Mouse (Mus musculus) intestine, embryonic 16.5 days (tissue): ENCODE data around the gene Vmn1r221. TPM values are rescaled to one million over a fixed set of nuclear protein-coding genes. Genes with fewer than 3 reads are reported as not detected.
"Not testable (repeated sequence)": the region's sequence is repeated elsewhere in the genome, so short reads cannot be mapped to it uniquely, and the experiment has no call there.

ENCODE experiments used
- ATAC-seq: fragments of 200-750 bp; cut with Nextera tagmentation; 2 replicates; pipeline ENCODE4 v1.8.0; 2017; ENCODE audit warnings: moderate TSS enrichment, moderate library complexity
- H3K27ac ChIP-seq: fragments of 300-500 bp; sonication (generic); 2 replicates; pipeline ENCODE4 v1.5.1; 2014; ENCODE audit warnings: mild to moderate bottlenecking, low read length
- H3K27me3 ChIP-seq: fragments of 300-500 bp; sonication (generic); replicated peaks from 2 replicates; pipeline ENCODE4 v1.6.1; 2014; ENCODE audit warnings: low read length, control low read depth, mixed read lengths; ENCODE audit not compliant: control insufficient read depth, insufficient read depth
- H3K36me3 ChIP-seq: fragments of 300-500 bp; sonication (generic); 2 replicates; pipeline ENCODE4 v1.6.1; 2014; ENCODE audit warnings: low read length, control low read depth; ENCODE audit not compliant: control insufficient read depth, insufficient read depth
- H3K4me1 ChIP-seq: fragments of 300-500 bp; sonication (generic); 2 replicates; pipeline ENCODE4 v1.6.1; 2014; ENCODE audit warnings: low read length, control low read depth, mixed read lengths; ENCODE audit not compliant: control insufficient read depth, insufficient read depth
- H3K4me2 ChIP-seq: fragments of 300-500 bp; sonication (generic); 2 replicates; pipeline ENCODE4 v1.6.1; 2014; ENCODE audit warnings: low read depth, low read length, control low read depth
- H3K4me3 ChIP-seq: fragments of 300-500 bp; sonication (generic); 2 replicates; pipeline ENCODE4 v1.5.1; 2014; ENCODE audit warnings: mild to moderate bottlenecking, low read length
- H3K9ac ChIP-seq: fragments of 300-500 bp; sonication (generic); 2 replicates; pipeline ENCODE4 v1.6.1; 2014; ENCODE audit warnings: low read depth, low read length
- H3K9me3 ChIP-seq: fragments of 300-500 bp; sonication (generic); 2 replicates; pipeline ENCODE4 v1.6.1; 2016; ENCODE audit warnings: low read length, control low read depth; ENCODE audit not compliant: control insufficient read depth
- WGBS: fragments of 180-500 bp; shearing (Covaris S2); extraction: QIAGEN DNeasy Blood & Tissue Kit; methylation state at CpG from one replicate; pipeline ENCODE4 v1.1.7; 2014; 5-methylcytosine and 5-hydroxymethylcytosine counted together
- polyA plus RNA-seq: library from polyadenylated mRNA; unstranded; fragments of >200 nt; fragmentation: Nextera tagmentation; extraction: Ambion mirVana; gene quantifications from 2 replicates; pipeline ENCODE4 v1.2.1, GENCODE M21; 2015

Gene Vmn1r221
- polyA plus RNA-seq = not detected in 2 replicates

DNA sequence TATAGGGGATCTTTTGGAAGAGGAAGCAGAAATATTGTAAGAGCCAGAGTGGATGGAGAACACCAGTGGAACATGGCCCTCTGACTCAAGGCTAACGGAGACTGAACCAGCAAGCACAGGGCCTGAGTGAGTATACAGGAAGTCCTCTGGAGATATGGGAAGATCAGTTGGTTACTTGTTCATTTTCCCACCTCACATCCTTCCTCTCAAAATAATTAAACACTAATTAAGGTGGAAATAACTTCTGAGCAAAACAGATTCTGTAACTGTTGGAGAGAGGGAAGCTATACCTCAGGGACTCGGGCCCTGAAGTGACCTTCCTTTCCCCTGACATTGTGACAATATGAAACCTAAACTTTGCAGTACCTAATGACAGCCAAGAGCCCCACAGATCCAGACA lies at the start of gene Vmn1r221:
Gene Vmn1r221 (plus strand): TSS at position 301 of the 400 bp plus-strand sequence.
- H3K4me3 ChIP-seq, H3K27me3 ChIP-seq, H3K27ac ChIP-seq, H3K36me3 ChIP-seq, H3K4me2 ChIP-seq, ATAC-seq, H3K9me3 ChIP-seq, H3K4me1 ChIP-seq, H3K9ac ChIP-seq: not testable (repeated sequence)
- WGBS = 86% methylated on average over 2 of the region's 2 CpGs

DNA sequence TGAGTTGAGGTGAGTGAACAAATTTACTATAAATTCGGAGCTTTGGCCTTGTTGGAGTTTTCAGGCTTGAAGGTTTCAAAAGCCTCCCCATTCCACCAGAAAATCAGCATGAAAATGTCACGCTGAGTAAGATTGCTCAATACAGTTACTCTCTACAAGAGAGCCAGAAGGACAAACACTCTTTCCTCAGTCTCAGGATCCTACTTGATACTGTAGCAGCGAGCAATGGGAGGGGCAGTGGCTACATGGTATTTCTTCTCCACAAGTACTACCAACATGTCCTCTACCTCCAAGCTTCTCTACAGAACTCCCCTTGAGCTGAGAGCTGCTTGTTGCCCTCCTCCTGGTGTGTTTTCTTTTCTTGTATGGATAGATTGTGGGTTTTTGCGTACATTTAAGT lies 47.5 kb upstream of the Vmn1r221 start:
- H3K9ac ChIP-seq, H3K4me1 ChIP-seq, H3K9me3 ChIP-seq, H3K27me3 ChIP-seq, H3K4me3 ChIP-seq, H3K4me2 ChIP-seq, H3K27ac ChIP-seq, ATAC-seq, H3K36me3 ChIP-seq: not testable (repeated sequence)
- WGBS = 87% methylated on average over 4 of the region's 4 CpGs

DNA sequence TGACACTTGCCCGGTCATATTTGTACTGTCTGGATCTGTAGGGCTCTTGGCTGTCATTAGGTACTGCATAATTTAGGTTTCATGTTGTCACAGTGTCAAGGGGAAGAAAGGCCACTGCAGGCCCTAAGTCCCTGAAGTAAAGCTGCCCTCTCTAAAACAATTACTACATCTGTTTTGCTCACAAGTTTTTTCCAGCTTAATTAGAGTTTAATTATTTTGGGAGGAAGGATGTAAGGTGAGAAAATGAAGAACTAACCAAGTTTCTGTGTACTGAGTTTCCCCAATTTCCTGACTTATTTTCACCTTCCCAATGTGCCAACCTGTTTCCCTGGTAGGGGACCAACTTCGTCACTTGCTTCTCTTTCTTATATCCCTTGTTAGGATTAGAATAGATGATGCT lies 26.1 kb upstream of the Vmn1r221 start, which contains the start of gene Vmn1r220:
Gene Vmn1r220 (minus strand): TSS at position 101 of the 400 bp plus-strand sequence.
- Histone ChIP-seq H3K4me1 (no peaks in the 10 kb centered on the region), H3K4me2 (no peak within 1 kb of the TSS), H3K27ac (no peak within 1 kb of the TSS), H3K27me3 (no peaks in the 10 kb centered on the region), H3K9ac (no peak within 1 kb of the TSS), H3K36me3 (no peaks in the 10 kb centered on the region), H3K4me3 (no peak within 1 kb of the TSS), H3K9me3 (no peaks in the 10 kb centered on the region)
- WGBS = 94% methylated on average over 2 of the region's 2 CpGs
- no peak for ATAC-seq

DNA sequence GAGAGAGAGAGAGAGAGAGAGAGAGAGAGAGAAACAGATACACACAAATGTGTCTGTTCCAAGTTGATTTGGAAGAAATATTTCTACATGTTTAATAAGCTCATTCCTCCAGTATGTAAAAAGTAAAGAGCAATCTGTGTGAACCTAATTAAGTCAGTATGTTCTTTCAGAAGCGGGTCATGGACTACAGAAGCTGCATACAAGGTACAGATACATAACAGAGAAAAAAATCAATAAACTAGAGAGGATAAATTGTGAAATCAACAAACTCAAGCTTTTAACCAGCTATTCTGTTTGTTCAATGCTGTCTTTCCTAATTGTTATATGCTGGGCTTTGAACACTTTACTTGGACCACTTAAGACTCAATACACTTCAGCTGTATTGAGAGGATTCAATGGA lies 10.0 kb upstream of the Vmn1r221 start:
- not testable (repeated sequence) for H3K4me2 ChIP-seq, H3K4me3 ChIP-seq, H3K27ac ChIP-seq, H3K9me3 ChIP-seq, H3K36me3 ChIP-seq, H3K4me1 ChIP-seq, H3K9ac ChIP-seq, H3K27me3 ChIP-seq, ATAC-seq
- 69% methylated on average over 1 of the region's 1 CpGs for WGBS

DNA sequence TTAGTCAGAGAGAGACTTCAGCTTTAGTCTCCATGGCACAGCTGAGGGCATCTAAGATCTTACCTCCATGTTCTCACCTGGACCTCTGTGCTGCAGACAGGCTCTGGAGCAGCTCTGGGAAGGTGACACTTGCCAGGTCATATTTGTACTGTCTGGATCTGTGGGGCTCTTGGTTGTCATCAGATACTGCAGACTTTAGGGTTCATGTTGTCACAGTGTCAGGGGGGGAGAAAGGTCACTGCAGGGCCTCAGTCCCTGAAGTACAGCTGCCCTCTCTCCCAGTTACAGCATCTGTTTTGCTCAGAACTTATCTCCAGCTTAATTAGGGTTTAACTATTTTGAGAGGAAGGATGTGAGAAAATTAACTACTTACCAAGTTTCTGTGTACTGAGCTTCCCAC lies 21.9 kb downstream of the Vmn1r221 start, which contains the start of gene Vmn1r222:
Gene Vmn1r222 (minus strand): TSS at position 101 of the 400 bp plus-strand sequence.
- H3K27ac ChIP-seq, H3K9me3 ChIP-seq, H3K4me3 ChIP-seq, H3K4me2 ChIP-seq, H3K36me3 ChIP-seq, H3K9ac ChIP-seq, H3K4me1 ChIP-seq, ATAC-seq, H3K27me3 ChIP-seq: not testable (repeated sequence)

DNA sequence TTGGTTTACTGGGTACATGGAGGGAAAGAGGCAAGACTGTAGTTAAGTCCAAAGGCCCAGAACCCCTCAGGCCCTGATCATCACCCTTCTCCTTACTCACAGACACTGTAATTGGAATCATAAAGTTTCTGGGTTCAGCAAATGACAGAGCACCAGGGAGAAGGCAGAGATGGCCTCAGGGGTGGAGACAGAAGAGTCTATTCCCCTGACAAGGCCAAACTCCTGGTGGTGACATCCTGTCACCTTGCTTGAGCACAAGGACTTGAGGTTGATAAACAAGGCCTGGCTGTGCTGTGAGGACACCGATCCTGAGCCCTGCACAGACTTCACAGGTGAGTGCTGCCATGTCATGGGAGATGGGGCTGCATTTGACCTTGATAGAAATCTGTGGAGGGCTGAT lies 32.9 kb downstream of the Vmn1r221 start, which contains the start of gene Vmn1r223:
Gene Vmn1r223 (plus strand): TSS at position 301 of the 400 bp plus-strand sequence.
- not testable (repeated sequence) for H3K4me3 ChIP-seq, H3K36me3 ChIP-seq, ATAC-seq, H3K27me3 ChIP-seq, H3K9me3 ChIP-seq, H3K4me2 ChIP-seq, H3K9ac ChIP-seq, H3K4me1 ChIP-seq, H3K27ac ChIP-seq
- 63% methylated on average over 1 of the region's 1 CpGs for WGBS

DNA sequence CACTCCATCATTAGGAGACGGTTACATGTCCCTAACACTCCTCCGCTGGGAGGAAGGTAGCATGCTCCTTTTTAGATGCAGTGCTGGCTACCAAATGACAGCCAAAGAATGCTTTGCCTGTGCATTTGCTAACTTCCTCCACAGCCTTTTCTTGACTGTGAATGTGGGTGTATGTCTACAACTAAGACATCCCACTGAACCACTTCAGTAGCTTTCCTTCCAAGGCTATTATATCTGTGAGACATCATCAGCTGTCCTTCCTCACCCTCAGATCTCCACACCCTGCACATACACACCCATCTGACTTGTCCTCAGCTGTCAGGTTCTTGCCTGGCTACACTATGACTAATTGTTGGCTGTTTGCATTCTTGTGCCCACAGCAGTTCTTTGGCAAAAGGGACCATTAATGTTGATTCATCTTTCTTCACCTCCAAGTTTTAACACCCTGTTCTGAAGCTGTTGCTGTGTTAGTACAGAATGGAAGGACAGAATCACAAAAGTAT lies 44.7 kb downstream of the Vmn1r221 start:
- 90% methylated on average over 2 of the region's 2 CpGs for WGBS
- H3K36me3 ChIP-seq = no peaks in the 10 kb centered on the region
- ATAC-seq = no peak
- H3K4me3 ChIP-seq = no peak overlapping the region
- no peak overlapping the region for H3K9ac ChIP-seq
- H3K27me3 ChIP-seq = no peaks in the 10 kb centered on the region
- no peaks in the 10 kb centered on the region for H3K4me1 ChIP-seq
- H3K4me2 ChIP-seq = no peak overlapping the region
- H3K9me3 ChIP-seq = no peaks in the 10 kb centered on the region
- no peak overlapping the region for H3K27ac ChIP-seq

DNA sequence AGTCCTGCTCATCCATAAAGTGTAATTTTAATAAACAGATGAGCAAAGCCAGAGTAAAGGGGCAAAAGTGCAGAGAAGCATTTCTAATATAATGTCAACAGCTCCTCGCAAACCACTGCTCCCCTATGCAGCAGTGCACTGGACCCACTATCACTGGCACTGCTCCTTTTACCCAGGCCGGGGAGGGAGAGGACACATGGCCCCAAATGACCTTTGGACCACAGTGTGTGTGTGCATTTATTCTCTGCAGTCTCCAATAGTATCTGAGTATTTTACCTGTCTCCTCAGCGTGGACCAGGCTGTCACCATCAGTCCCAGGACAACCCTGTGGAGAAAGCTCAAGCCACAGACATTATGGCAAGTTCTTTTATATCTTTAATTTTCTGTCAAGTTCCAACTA lies 54.7 kb downstream of the Vmn1r221 start:
- not testable (repeated sequence) for H3K27ac ChIP-seq, H3K4me1 ChIP-seq, H3K9me3 ChIP-seq, H3K4me3 ChIP-seq, H3K36me3 ChIP-seq, H3K27me3 ChIP-seq, H3K9ac ChIP-seq, H3K4me2 ChIP-seq
- 66% methylated on average over 3 of the region's 3 CpGs for WGBS
- peak; percentile 74 for ATAC-seq

DNA sequence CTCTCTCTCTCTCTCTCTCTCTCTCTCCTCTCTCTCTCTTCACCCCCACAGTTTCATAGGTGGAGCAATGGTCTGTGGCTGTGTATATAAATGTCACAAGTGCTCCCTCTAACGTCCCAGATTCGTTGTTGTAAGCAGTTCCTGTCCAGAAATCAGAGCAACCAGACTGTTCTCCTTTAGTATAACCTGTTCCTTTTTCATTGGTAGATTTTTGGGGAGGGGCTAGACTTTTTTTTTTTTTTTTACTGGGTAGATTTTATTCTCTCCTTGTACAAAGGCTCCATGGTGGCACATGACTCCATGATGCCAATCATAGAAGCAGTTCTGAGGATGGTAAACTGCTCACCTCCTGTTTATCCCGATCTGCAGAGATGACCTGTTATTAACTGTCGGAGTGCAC lies 55.2 kb downstream of the Vmn1r221 start:
- not testable (repeated sequence) for H3K9me3 ChIP-seq, H3K4me1 ChIP-seq, H3K4me2 ChIP-seq, H3K36me3 ChIP-seq, H3K4me3 ChIP-seq, H3K27ac ChIP-seq, H3K9ac ChIP-seq, H3K27me3 ChIP-seq
- peak; percentile 77; the same call in 1 of the 2 replicates for ATAC-seq
- 55% methylated on average over 4 of the region's 4 CpGs for WGBS

DNA sequence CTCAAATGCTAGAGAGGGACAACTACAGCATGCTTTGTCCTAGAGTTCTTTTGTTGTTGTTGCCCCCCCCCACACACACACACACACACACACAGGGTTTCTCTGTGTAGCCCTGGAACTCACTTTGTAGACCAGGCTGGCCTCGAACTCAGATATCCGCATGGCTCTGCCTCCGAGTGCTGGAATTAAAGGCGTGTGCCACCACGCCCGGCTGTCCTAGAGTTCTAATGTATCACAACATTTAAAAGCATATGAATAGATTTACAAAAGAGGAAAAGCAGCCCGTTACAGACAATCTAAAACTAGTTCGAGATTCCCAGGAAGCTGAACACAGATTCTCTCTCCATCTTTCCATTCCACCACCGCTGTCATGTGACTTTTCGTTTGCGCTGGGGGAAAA lies 55.8 kb downstream of the Vmn1r221 start:
- 29% methylated on average over 11 of the region's 11 CpGs for WGBS
- ATAC-seq = no peak
- no peak overlapping the region for H3K9ac ChIP-seq
- no peak overlapping the region for H3K27ac ChIP-seq
- no peaks in the 10 kb centered on the region for H3K27me3 ChIP-seq
- no peaks in the 10 kb centered on the region for H3K9me3 ChIP-seq
- peak overlapping the region; percentile 43; the same call in 1 of the 2 replicates for H3K4me2 ChIP-seq
- H3K4me3 ChIP-seq = peak overlapping the region; percentile 36
- H3K4me1 ChIP-seq = no peaks in the 10 kb centered on the region; the same call in 1 of the 2 replicates
- H3K36me3 ChIP-seq = no peaks in the 10 kb centered on the region
